Mouse (Mus musculus) spleen, postnatal 4 days (tissue): ENCODE results near the gene Tcea2.

Experiments used
- DNase-seq, 2 experiments: peaks; one replicate each; pipeline ENCODE4 v3.0.0; 2022; ENCODE audit warnings: low spot score in 2 of 2

Tcea2 gene

DNA sequence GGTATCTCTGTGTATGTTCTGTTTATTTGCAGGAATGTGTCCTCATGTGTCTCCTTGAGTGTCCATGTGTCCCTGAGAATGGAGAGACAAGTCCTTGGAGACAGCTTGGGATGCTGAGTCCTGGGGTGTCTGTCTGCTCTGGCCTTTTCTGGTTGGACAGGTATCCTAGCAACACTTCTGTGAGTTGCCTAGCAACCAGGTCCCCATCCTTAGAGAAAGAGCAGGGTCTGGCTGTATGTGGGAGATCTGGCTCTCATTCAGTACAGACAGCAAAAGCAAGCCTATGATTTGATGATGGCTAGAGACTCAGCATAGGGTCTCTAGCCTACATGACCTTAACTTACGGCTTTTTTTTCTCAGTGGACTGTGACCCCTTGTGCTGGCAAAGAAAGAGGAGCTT lies 33.6 kb downstream of the Tcea2 start:
- no peak for DNase-seq

DNA sequence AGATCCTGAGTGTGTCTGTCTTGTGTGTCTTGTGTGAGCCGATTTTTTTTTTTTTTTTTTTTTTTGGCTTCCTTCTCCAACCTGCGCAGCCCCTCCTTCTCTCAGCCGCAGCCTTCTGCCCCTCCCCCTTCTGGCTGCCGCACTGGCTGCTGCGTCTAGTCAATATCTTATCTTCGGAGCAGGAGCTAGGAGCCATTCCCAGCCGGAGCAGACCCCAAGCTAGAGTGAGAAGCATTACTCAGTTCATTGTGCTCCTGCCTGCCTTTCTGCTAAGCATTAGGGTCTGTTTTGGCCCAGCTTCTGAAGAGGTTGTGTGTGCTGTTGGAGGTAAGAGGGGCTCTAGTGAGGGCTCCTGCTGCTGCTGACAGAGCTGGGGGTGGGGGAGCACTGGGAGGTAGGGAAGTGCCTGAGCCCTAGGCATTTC lies 34.8 kb downstream of the Tcea2 start, which contains the start of gene Oprl1:
Gene Oprl1 (plus strand): TSS at position 114 of the 424 bp plus-strand sequence.
- DNase-seq: no peak

DNA sequence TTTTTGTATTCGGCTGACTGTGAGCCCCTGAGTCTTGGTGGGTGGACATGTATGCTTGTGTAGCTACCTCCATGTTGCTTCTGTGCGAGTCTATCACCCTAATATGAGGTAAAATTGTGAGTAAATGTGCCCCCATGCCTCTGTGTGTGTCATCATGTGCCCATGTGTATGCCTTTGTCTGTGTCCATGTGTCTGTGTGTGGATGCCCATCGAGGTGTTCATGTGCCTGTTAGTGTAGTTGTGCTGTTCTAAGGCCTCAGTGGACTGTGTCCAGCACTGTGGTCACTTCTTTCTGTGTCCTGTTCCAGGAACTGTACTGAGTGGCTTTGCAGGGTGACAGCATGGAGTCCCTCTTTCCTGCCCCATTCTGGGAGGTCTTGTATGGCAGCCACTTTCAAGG lies 35.3 kb downstream of the Tcea2 start:
- no peak for DNase-seq

DNA sequence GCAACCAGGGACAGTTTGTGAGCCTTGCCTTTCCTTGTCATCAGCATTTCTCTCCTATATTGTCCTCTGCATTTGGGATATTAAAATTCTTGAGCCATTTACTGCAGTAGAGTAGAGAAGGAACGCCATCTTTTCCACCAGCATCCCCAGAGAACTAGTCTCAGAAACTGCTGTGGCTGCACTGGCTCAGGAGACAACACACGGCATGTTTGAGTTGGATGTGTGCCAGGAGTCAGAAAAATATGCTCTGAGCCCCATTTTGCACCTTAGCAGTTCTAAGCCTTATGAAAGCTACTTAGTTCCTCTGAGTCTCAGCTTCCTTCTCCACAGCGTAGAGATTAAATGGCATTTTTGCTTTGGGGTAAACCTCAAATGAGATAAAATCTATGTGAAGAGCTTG lies 36.9 kb downstream of the Tcea2 start:
- no peak for DNase-seq

DNA sequence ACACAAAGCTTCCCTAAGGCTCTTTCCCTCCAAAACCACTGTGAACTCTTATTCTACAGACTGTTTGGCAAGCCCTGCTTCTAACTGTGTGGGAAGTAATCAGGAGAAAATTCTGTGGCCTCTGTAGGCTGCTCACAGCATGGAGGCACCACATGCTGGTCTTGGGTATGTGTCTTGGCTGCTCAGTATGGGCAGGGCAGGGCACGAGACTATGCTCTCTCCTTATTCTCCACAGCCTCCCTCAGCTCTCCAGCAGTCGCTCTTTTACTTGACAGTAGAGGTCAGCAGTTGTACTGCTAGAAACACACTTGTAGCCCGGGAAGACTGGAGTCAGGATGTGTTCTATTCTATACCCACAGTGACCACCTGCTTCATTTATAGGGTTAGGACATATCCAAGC lies 40.0 kb downstream of the Tcea2 start:
- DNase-seq: no peak

DNA sequence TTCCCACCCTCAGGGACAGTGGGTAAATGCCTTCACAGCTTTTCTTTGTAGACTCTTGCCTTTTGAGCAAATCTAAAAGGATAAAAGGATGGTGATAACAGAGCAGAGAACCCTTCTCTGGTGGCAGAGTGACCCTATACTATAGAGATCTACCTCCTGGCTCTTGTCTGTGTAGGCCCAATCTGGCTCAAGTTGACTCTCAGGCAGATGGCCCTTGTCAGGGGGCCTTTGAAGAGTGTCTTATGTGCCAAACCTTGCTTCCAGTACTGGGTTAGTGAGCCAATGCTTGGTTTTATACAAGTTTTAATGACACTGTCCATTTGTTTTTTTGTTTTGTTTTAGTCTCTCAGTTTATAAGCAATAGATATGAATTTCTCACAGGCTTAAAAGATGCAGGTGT lies 41.1 kb downstream of the Tcea2 start:
- no peak for DNase-seq

DNA sequence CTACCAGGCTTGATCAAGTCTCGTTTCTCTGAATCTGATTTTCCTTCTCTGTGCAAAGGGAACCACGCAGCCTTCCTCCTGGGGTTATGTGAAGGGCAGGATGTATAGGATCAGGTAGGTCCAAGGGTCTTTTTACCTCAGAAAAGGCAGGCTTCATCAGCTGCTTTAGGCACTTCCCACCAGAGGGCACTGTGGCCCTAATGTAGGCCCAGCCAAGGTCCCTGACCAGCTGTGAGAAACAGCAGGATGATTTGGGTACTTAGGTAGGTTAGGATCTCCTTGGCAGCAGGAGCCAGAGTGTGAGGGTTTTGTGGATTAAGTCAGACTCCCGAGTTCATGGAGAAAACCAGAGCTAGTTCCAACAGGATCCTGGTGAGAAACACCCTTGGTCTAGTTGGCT lies 42.1 kb downstream of the Tcea2 start:
- no peak for DNase-seq

DNA sequence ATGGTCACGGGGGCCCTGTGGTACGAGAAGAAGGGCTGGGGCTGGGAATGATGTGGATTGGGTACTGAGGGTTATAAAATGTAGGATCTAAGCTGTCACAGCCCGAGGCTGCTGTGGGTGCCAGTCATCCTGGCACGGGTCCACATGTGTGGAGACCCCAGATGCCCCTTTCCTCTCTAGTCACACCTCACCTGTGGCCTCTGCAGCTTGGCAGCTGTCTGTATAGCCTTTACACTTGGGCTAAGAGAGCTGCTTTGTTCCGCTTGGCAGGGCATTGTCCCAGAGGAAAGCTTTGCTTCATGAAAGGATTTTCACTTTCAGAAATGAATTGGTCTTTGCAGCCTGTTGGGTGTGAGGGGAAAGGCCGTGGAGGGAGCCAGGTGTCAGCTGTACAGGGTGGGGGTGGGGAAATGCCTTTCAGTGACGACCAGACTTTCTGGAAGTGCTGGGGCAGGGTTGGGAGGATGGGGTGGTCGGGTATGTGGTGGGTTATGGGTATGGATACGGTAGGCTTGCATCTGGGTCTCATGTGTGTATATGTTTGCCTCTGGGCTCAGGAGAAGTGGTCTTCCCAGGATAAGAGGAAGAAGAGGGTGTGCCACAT lies 47.7 kb downstream of the Tcea2 start:
- no peak for DNase-seq

DNA sequence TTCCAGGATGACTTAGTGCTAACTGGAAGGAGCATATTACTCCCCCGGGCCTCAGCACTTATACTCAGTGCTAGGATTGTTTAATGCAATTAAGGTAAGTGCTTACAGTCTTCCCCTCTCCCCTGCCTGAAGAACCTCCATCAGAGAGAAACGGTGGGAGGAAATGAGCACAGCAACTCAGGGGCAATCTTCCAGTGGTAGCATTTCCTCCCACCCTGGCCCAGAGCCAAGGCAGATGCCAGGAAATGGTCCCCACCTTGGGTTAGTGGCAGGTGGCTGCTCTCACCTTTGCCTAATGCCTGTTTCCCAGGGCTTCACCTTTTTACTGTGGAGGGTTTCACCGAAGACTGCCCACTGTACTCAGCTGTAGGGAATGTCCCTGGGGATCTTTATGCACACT lies 49.9 kb downstream of the Tcea2 start:
- no peak for DNase-seq
